ENCODE assay signal across 8 mouse cellular contexts in the genomic region with DNA sequence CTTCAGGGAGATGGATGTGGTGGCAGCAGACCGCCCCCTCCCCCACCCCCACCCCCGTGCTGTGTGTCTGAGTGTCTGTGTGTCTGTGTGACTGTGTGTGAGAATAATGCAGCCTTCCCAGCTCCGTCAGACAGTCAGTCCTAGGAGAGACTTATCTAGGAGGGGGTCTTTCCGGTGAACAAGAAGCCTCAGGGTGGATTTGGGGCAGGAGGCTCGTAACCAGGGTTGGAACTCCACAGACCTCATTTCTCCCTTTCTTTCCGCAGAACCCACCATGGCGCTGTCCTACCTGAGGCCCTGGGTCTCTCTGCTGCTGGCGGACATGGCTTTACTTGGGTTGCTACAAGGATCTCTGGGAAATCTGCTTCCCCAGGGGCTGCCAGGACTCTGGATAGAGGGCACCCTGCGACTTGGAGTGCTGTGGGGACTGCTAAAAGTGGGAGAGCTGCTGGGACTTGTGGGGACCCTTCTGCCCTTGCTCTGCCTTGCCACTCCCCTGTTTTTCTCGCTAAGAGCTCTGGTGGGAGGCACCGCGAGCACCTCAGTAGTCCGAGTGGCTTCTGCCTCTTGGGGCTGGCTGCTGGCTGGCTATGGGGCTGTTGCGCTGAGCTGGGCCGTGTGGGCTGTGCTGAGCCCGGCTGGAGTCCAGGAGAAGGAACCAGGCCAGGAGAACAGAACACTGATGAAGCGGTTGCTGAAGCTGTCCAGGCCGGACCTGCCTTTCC. TPM values are rescaled to one million over a fixed set of nuclear protein-coding genes. Genes with fewer than 3 reads are reported as not detected.
A peak's percentile ranks its signal among the peaks of the same experiment; 100 is the strongest.
DNase-seq lines count a peak whose midpoint lies in the region; ATAC-seq and TF ChIP-seq lines count a peak whose summit lies in the region.

No protein-coding gene starts in this region.

- TF ChIP-seq EP300 in ES-Bruce4 (IDR thresholded peaks at IDR 0.05; ENCODE audit: insufficient read depth, low read depth, low read length) = no peak
- TF ChIP-seq EP300 in liver, embryonic 14.5 days (IDR thresholded peaks at IDR 0.05; ENCODE audit: low read depth) = no peak

- peak overlapping the region; percentile 69 for H3K9ac ChIP-seq in ES-Bruce4 (ENCODE audit: low read depth, poor library complexity, severe bottlenecking)
- peak overlapping the region; percentile 82 for H3K9ac ChIP-seq in liver, embryonic 14.5 days (replicated peaks)

- DNase-seq in adrenal gland, adult 2 months = peak; percentile 52
- no peak for DNase-seq in adrenal gland, adult 8-10 months
- peak; percentile 63 to 74 for DNase-seq in heart, postnatal 36 days
- DNase-seq in liver, embryonic 14.5 days (ENCODE audit: low read depth in 3 of 3, low spot score in 3 of 3) = no peak
- DNase-seq in cerebellum, adult 9-10 months = no peak

- H3K36me3 ChIP-seq in ES-Bruce4 (ENCODE audit: control insufficient read depth, insufficient read depth, low read length, poor library complexity, severe bottlenecking) = no peaks in the 10 kb centered on the region
- H3K36me3 ChIP-seq in liver, embryonic 14.5 days (replicated peaks; ENCODE audit: control insufficient read depth, insufficient read depth, low read depth) = no peaks in the 10 kb centered on the region

- no peak overlapping the region for H3K27ac ChIP-seq in ES-Bruce4 (ENCODE audit: insufficient read depth, low read length)
- peak overlapping the region; percentile 13; the same call in 1 of the 2 replicates for H3K27ac ChIP-seq in liver, embryonic 14.5 days
- peak overlapping the region; percentile 9; the same call in 1 of the 2 replicates for H3K27ac ChIP-seq in olfactory bulb, adult 2 months (ENCODE audit: insufficient read depth, low read depth, low read length)

- no peak for TF ChIP-seq CTCF in ES-Bruce4 (IDR thresholded peaks at IDR 0.05; ENCODE audit: low read depth, low read length)
- TF ChIP-seq CTCF in liver, embryonic 14.5 days (IDR thresholded peaks at IDR 0.05; ENCODE audit: low read depth) = no peak
- no peak for TF ChIP-seq CTCF in olfactory bulb, adult 2 months (IDR thresholded peaks at IDR 0.05; ENCODE audit: insufficient read depth, low read depth, low read length)

- peak overlapping the region; percentile 85 for H3K4me3 ChIP-seq in ES-Bruce4 (ENCODE audit: low read depth, low read length)
- peak overlapping the region; percentile 81 to 83 for H3K4me3 ChIP-seq in liver, embryonic 14.5 days (ENCODE audit: insufficient read depth in 1 of 2, low read depth in 2 of 2, low read length in 2 of 2)
- peak overlapping the region; percentile 71 for H3K4me3 ChIP-seq in olfactory bulb, adult 2 months (ENCODE audit: insufficient read depth, low read depth, low read length)

- TF ChIP-seq POLR2A in ES-Bruce4 (IDR thresholded peaks at IDR 0.05; ENCODE audit: insufficient read depth, low read length) = no peak
- TF ChIP-seq POLR2A in olfactory bulb, adult 2 months (IDR thresholded peaks at IDR 0.05; ENCODE audit: insufficient read depth, low read depth, low read length) = no peak

- intact Hi-C loops in heart, postnatal 36 days (cut with DNase I) = loop anchor here (2.0 kb wide), 1 partner anchor 18 kb away; a partner anchor contains a TSS

- peak; percentile 60 for ATAC-seq in erythroid progenitor cell, adult 5-6 weeks (replicated peaks; ENCODE audit: low FRiP score, poor library complexity, severe bottlenecking)
- peak; percentile 52; the same call in 1 of the 2 replicates for ATAC-seq in liver, embryonic 14.5 days (ENCODE audit: insufficient read depth)

- WGBS in liver, embryonic 14.5 days (ENCODE audit: insufficient replicate concordance) = 14% methylated on average over 18 of the region's 18 CpGs
- WGBS in olfactory bulb, adult 2 months = 20% methylated on average over 18 of the region's 18 CpGs

- H3K27me3 ChIP-seq in ES-Bruce4 (ENCODE audit: control insufficient read depth, insufficient read depth, low read length, poor library complexity, severe bottlenecking) = no peaks in the 10 kb centered on the region
- no peaks in the 10 kb centered on the region for H3K27me3 ChIP-seq in liver, embryonic 14.5 days (ENCODE audit: control insufficient read depth, insufficient read depth, low read length)

- no peaks in the 10 kb centered on the region for H3K9me3 ChIP-seq in ES-Bruce4 (replicated peaks; ENCODE audit: control insufficient read depth, insufficient read depth, low read length, poor library complexity, severe bottlenecking)
- no peaks in the 10 kb centered on the region for H3K9me3 ChIP-seq in liver, embryonic 14.5 days (ENCODE audit: control insufficient read depth, low read length)

- H3K4me1 ChIP-seq in ES-Bruce4 (ENCODE audit: control insufficient read depth, insufficient read depth, low read length) = no peaks in the 10 kb centered on the region
- H3K4me1 ChIP-seq in liver, embryonic 14.5 days (replicated peaks; ENCODE audit: control insufficient read depth in 2 of 2, insufficient read depth in 2 of 2, low read length in 1 of 2) = peaks cover 7% of the 10 kb centered on the region in 2 experiments; a peak in 3 of 4 replicates
- peaks cover 14% of the 10 kb centered on the region for H3K4me1 ChIP-seq in olfactory bulb, adult 2 months (ENCODE audit: control insufficient read depth, insufficient read depth, low read length)

- H3K4me2 ChIP-seq in liver, embryonic 14.5 days (ENCODE audit: low read depth) = peak overlapping the region; percentile 72

RNA-seq across cellular contexts. Expression of a gene that starts 1.9 kb away (rescaled TPM):
- 10 to 100 TPM; 43.6 to 55.6 TPM for total RNA-seq in adrenal gland, adult 2 months (2021)
- polyA plus RNA-seq in adrenal gland, adult 2 months (2012; rRNA removed) = 61.0 and 64.1 TPM in 2 replicates
- 10 to 100 TPM; 53.9 to 71.1 (median 67.2) TPM for total RNA-seq in adrenal gland, adult 8-10 months (2022)
- polyA plus RNA-seq in ES-Bruce4 (2011; ENCODE audit: insufficient read depth, insufficient read length, low read depth, missing spikeins) = 18.8 and 22.7 TPM in 2 replicates
- total RNA-seq in erythroid progenitor cell, adult 5-6 weeks (2015; ENCODE audit: low replicate concordance) = 4.7 and 6.7 TPM in 2 replicates
- total RNA-seq in erythroid progenitor cell, adult 5-6 weeks (2017; ENCODE audit: low replicate concordance) = 7.7 and 16.6 TPM in 2 replicates
- 10 to 100 TPM; 23.6 to 24.6 TPM for total RNA-seq in heart, postnatal 36 days (2021)
- polyA plus RNA-seq in liver, embryonic 14.5 days (2012; rRNA removed) = 2.1 and 2.9 TPM in 2 replicates
- 3.1 and 4.9 TPM in 2 replicates for polyA plus RNA-seq in liver, embryonic 14.5 days (2014; fragmentation: Nextera tagmentation; extraction: Ambion mirVana)
- 159 TPM in 1 of 2 replicates, not detected in the other for polyA plus RNA-seq in olfactory bulb, adult 2 months (2012; ENCODE audit: insufficient read depth, insufficient read length, low replicate concordance, missing spikeins)

RNA-seq across cellular contexts. Expression of a gene that starts 7.7 kb away (rescaled TPM):
- 10 to 100 TPM; 21.8 to 41.4 TPM for total RNA-seq in adrenal gland, adult 2 months (2021)
- 49.6 and 68.0 TPM in 2 replicates for polyA plus RNA-seq in adrenal gland, adult 2 months (2012; rRNA removed)
- total RNA-seq in adrenal gland, adult 8-10 months (2022) = 10 to 100 TPM; 30.4 to 41.2 (median 36.4) TPM
- 20.5 and 27.6 TPM in 2 replicates for polyA plus RNA-seq in ES-Bruce4 (2011; ENCODE audit: insufficient read depth, insufficient read length, low read depth, missing spikeins)
- 38.1 and 68.1 TPM in 2 replicates for total RNA-seq in erythroid progenitor cell, adult 5-6 weeks (2015; ENCODE audit: low replicate concordance)
- 29.3 and 38.3 TPM in 2 replicates for total RNA-seq in erythroid progenitor cell, adult 5-6 weeks (2017; ENCODE audit: low replicate concordance)
- 10 to 100 TPM; 11.4 to 15.1 TPM for total RNA-seq in heart, postnatal 36 days (2021)
- polyA plus RNA-seq in liver, embryonic 14.5 days (2012; rRNA removed) = 9.5 and 11.8 TPM in 2 replicates
- 18.8 and 21.7 TPM in 2 replicates for polyA plus RNA-seq in liver, embryonic 14.5 days (2014; fragmentation: Nextera tagmentation; extraction: Ambion mirVana)
- polyA plus RNA-seq in olfactory bulb, adult 2 months (2012; ENCODE audit: insufficient read depth, insufficient read length, low replicate concordance, missing spikeins) = not detected in 2 replicates

RNA-seq across cellular contexts. Expression of a gene that starts 17.6 kb away (rescaled TPM):
- total RNA-seq in adrenal gland, adult 2 months (2021) = 10 to 100 TPM; 12.1 to 20.6 TPM
- polyA plus RNA-seq in adrenal gland, adult 2 months (2012; rRNA removed) = 45.1 and 54.8 TPM in 2 replicates
- 10 to 100 TPM; 16.7 to 30.6 (median 25.5) TPM for total RNA-seq in adrenal gland, adult 8-10 months (2022)
- polyA plus RNA-seq in ES-Bruce4 (2011; ENCODE audit: insufficient read depth, insufficient read length, low read depth, missing spikeins) = 8.7 and 10.2 TPM in 2 replicates
- 23.5 and 39.3 TPM in 2 replicates for total RNA-seq in erythroid progenitor cell, adult 5-6 weeks (2015; ENCODE audit: low replicate concordance)
- 21.3 and 36.5 TPM in 2 replicates for total RNA-seq in erythroid progenitor cell, adult 5-6 weeks (2017; ENCODE audit: low replicate concordance)
- 10 to 100 TPM in 1 of 2 experiments, 1 to 10 TPM in 1; 7.5 to 10.6 TPM for total RNA-seq in heart, postnatal 36 days (2021)
- 3.8 and 5.8 TPM in 2 replicates for polyA plus RNA-seq in liver, embryonic 14.5 days (2012; rRNA removed)
- 6.0 and 7.5 TPM in 2 replicates for polyA plus RNA-seq in liver, embryonic 14.5 days (2014; fragmentation: Nextera tagmentation; extraction: Ambion mirVana)
- 272 TPM in 1 of 2 replicates, not detected in the other for polyA plus RNA-seq in olfactory bulb, adult 2 months (2012; ENCODE audit: insufficient read depth, insufficient read length, low replicate concordance, missing spikeins)

RNA-seq across cellular contexts. Expression of a gene that starts 17.8 kb away (rescaled TPM):
- 10 to 100 TPM; 15.4 to 19.1 TPM for total RNA-seq in adrenal gland, adult 2 months (2021)
- 44.5 and 44.9 TPM in 2 replicates for polyA plus RNA-seq in adrenal gland, adult 2 months (2012; rRNA removed)
- total RNA-seq in adrenal gland, adult 8-10 months (2022) = 10 to 100 TPM; 19.5 to 22.2 (median 21.3) TPM
- 21.6 and 24.6 TPM in 2 replicates for polyA plus RNA-seq in ES-Bruce4 (2011; ENCODE audit: insufficient read depth, insufficient read length, low read depth, missing spikeins)
- 12.6 and 21.0 TPM in 2 replicates for total RNA-seq in erythroid progenitor cell, adult 5-6 weeks (2015; ENCODE audit: low replicate concordance)
- 21.6 and 35.4 TPM in 2 replicates for total RNA-seq in erythroid progenitor cell, adult 5-6 weeks (2017; ENCODE audit: low replicate concordance)
- 1 to 10 TPM; 4.1 to 7.0 TPM for total RNA-seq in heart, postnatal 36 days (2021)
- polyA plus RNA-seq in liver, embryonic 14.5 days (2012; rRNA removed) = 1.9 TPM in 2 replicates
- polyA plus RNA-seq in liver, embryonic 14.5 days (2014; fragmentation: Nextera tagmentation; extraction: Ambion mirVana) = 2.0 and 2.5 TPM in 2 replicates
- polyA plus RNA-seq in olfactory bulb, adult 2 months (2012; ENCODE audit: insufficient read depth, insufficient read length, low replicate concordance, missing spikeins) = not detected in 2 replicates

RNA-seq across cellular contexts. Expression of a gene that starts 33.5 kb away (rescaled TPM):
- total RNA-seq in adrenal gland, adult 2 months (2021) = 1 to 10 TPM in 1 of 2 experiments, under 1 TPM in 1; 0.49 to 1.3 TPM
- polyA plus RNA-seq in adrenal gland, adult 2 months (2012; rRNA removed) = 0.91 TPM in 2 replicates
- 1 to 10 TPM; 1.3 to 1.8 (median 1.5) TPM for total RNA-seq in adrenal gland, adult 8-10 months (2022)
- polyA plus RNA-seq in ES-Bruce4 (2011; ENCODE audit: insufficient read depth, insufficient read length, low read depth, missing spikeins) = not detected in 2 replicates
- 10.1 and 21.4 TPM in 2 replicates for total RNA-seq in erythroid progenitor cell, adult 5-6 weeks (2015; ENCODE audit: low replicate concordance)
- total RNA-seq in erythroid progenitor cell, adult 5-6 weeks (2017; ENCODE audit: low replicate concordance) = 8.0 and 14.1 TPM in 2 replicates
- under 1 TPM; 0.83 to 0.84 TPM for total RNA-seq in heart, postnatal 36 days (2021)
- polyA plus RNA-seq in liver, embryonic 14.5 days (2012; rRNA removed) = 0.13 and 0.20 TPM in 2 replicates
- polyA plus RNA-seq in liver, embryonic 14.5 days (2014; fragmentation: Nextera tagmentation; extraction: Ambion mirVana) = 0.13 and 0.17 TPM in 2 replicates
- not detected in 2 replicates for polyA plus RNA-seq in olfactory bulb, adult 2 months (2012; ENCODE audit: insufficient read depth, insufficient read length, low replicate concordance, missing spikeins)

Comparison
In these comparisons a context has a peak if more than half of its experiments do, and no peak if none do; other contexts are left out.
1. DNase-seq: peak in adrenal gland, adult 2 months (single experiment) and heart, postnatal 36 days (2 of 2); none in adrenal gland, adult 8-10 months (single experiment), liver, embryonic 14.5 days (0 of 3) and cerebellum, adult 9-10 months (single experiment).
2. Peak in every context shown above with its lines, with median percentiles within 50 percentile points of each other: H3K4me3 ChIP-seq.